Mouse (Mus musculus) lung, adult 2 months (tissue): ENCODE results near the gene Gm16223.

Source experiments
- CTCF ChIP-seq: fragments of 200-500 bp; IDR thresholded peaks from 2 replicates; pipeline ENCODE4 v1.5.1; 2011; ENCODE audit warnings: mild to moderate bottlenecking, low read length, control low read depth; ENCODE audit not compliant: insufficient read depth
- POLR2A ChIP-seq: fragments of 200-500 bp; IDR thresholded peaks from 2 replicates; pipeline ENCODE4 v1.6.1; 2011; ENCODE audit warnings: low read depth, mild to moderate bottlenecking, control low read depth, low read length, borderline replicate concordance; ENCODE audit errors: extremely low read depth

- TF ChIP-seq POLR2A (no peak), CTCF (no peak)
Measured at GRCm38 (mm10) chr5:42054636-42055035, 13.1 kb upstream of the Gm16223 start.
